Mouse (Mus musculus): ENCODE measurements at regions not wholly inside any gene's neighbourhood (a gene's known extent, or its start where the extent isn't known, plus 50 kb on each side); places are given as distances from the start of the nearest gene placed in this dataset.

GRCm38 (mm10) chr13:112194991-112195390, 93.3 kb upstream of the Ankrd55 start:
- no peak for ATAC-seq (ENCODE audit: extremely low read depth, insufficient number of reproducible peaks, low FRiP score, poor library complexity, severe bottlenecking)
- no peak for DNase-seq (ENCODE audit: low spot score)

DNA sequence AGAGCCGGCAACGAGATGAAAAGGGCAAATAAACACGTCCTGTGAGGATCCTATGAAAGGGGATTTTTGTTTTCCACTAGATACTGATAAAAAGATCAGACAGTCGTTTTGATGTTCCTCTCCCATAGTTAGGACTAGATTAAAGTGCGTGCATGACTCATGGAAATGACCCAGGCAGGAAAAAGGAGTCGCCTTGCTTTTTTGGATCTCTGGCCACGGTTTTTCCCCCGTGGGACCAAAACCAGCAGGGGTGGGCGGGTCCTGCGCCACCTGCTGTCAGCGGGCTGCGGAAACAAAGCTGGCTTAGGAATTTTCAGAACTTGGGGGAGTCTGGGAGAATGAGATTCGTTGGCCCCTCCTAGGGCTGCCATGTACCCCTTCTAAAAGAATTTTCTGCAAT, 91.5 kb upstream of the Ankrd55 start:
- Histone ChIP-seq H3K9me3 (replicated peaks) (no peaks in the 10 kb centered on the region), H3K36me3 (replicated peaks) (no peaks in the 10 kb centered on the region), H3K4me3 (ENCODE audit: low read depth, low read length) (no peak overlapping the region), H3K4me1 (ENCODE audit: insufficient read depth, low read depth, low read length) (no peaks in the 10 kb centered on the region), H3K27me3 (ENCODE audit: insufficient read depth, low read length) (peaks cover 5% of the 10 kb centered on the region)
- TF ChIP-seq CTCF (IDR thresholded peaks at IDR 0.05; ENCODE audit: low read depth, low read length) (no peak), GATA2 (IDR thresholded peaks at IDR 0.05; ENCODE audit: borderline replicate concordance, low read depth, low read length) (no peak), GATA1 (IDR thresholded peaks at IDR 0.05; ENCODE audit: borderline replicate concordance, low read length) (no peak), TAL1 (conservative IDR thresholded peaks at IDR 0.05; ENCODE audit: low read depth, low read length) (no peak), POLR2AphosphoS5 (IDR thresholded peaks at IDR 0.05; ENCODE audit: insufficient replicate concordance, low read depth, low read length) (no peak)
- no peak for DNase-seq (ENCODE audit: low spot score)
- ATAC-seq (ENCODE audit: extremely low read depth, insufficient number of reproducible peaks, low FRiP score, poor library complexity, severe bottlenecking): no peak

More at GRCm38 (mm10) chr13:112194991-112195390, 93.3 kb upstream of the Ankrd55 start:
- H3K27me3 ChIP-seq (ENCODE audit: insufficient read depth, low read length): peaks cover 7% of the 10 kb centered on the region
- H3K4me1 ChIP-seq (ENCODE audit: insufficient read depth, low read depth, low read length): no peaks in the 10 kb centered on the region
- TF ChIP-seq GATA1 (IDR thresholded peaks at IDR 0.05; ENCODE audit: borderline replicate concordance, low read length): no peak
- no peak for TF ChIP-seq GATA2 (IDR thresholded peaks at IDR 0.05; ENCODE audit: borderline replicate concordance, low read depth, low read length)
- no peak for TF ChIP-seq TAL1 (conservative IDR thresholded peaks at IDR 0.05; ENCODE audit: low read depth, low read length)
- TF ChIP-seq CTCF (IDR thresholded peaks at IDR 0.05; ENCODE audit: low read depth, low read length): no peak
- no peak for TF ChIP-seq POLR2AphosphoS5 (IDR thresholded peaks at IDR 0.05; ENCODE audit: insufficient replicate concordance, low read depth, low read length)
- no peaks in the 10 kb centered on the region for H3K36me3 ChIP-seq (replicated peaks)
- H3K4me3 ChIP-seq (ENCODE audit: low read depth, low read length): no peak overlapping the region
- H3K9me3 ChIP-seq (replicated peaks): no peaks in the 10 kb centered on the region

DNA sequence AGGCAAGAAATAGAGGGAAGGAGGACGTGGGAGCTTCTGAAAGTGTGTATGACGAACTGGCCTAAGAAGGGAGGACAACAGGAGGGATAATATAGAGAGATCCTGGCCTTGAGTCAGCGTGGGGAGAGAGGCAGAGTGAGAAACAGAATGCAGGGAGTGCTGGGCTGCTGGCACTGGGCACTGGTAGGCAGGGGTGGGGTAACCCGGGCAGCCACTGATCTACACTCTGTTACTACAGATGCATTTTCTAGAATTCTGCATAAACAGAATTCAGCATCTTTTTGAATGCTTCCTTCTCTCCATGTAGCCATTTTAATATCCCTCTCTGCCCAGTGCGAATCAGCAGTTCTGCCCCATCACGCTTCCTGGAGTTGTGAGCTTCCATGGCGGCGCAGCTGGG, 84.5 kb upstream of the Ankrd55 start:
- ATAC-seq (ENCODE audit: extremely low read depth, insufficient number of reproducible peaks, low FRiP score, poor library complexity, severe bottlenecking): no peak
- TF ChIP-seq TAL1 (conservative IDR thresholded peaks at IDR 0.05; ENCODE audit: low read depth, low read length) (no peak), POLR2AphosphoS5 (IDR thresholded peaks at IDR 0.05; ENCODE audit: insufficient replicate concordance, low read depth, low read length) (no peak), GATA1 (IDR thresholded peaks at IDR 0.05; ENCODE audit: borderline replicate concordance, low read length) (no peak), CTCF (IDR thresholded peaks at IDR 0.05; ENCODE audit: low read depth, low read length) (no peak), GATA2 (IDR thresholded peaks at IDR 0.05; ENCODE audit: borderline replicate concordance, low read depth, low read length) (no peak)
- Histone ChIP-seq H3K4me3 (ENCODE audit: low read depth, low read length) (no peak overlapping the region), H3K9me3 (replicated peaks) (no peaks in the 10 kb centered on the region), H3K27me3 (ENCODE audit: insufficient read depth, low read length) (0 out of 2 replicates have a peak, but pooled peaks cover 10% of the 10 kb centered on the region), H3K36me3 (replicated peaks) (no peaks in the 10 kb centered on the region), H3K4me1 (ENCODE audit: insufficient read depth, low read depth, low read length) (no peaks in the 10 kb centered on the region)
- DNase-seq (ENCODE audit: low spot score): no peak

- Histone ChIP-seq H3K36me3 (replicated peaks) (no peaks in the 10 kb centered on the region), H3K9me3 (replicated peaks) (no peaks in the 10 kb centered on the region), H3K4me3 (ENCODE audit: low read depth, low read length) (no peak overlapping the region), H3K4me1 (ENCODE audit: insufficient read depth, low read depth, low read length) (no peaks in the 10 kb centered on the region), H3K27me3 (ENCODE audit: insufficient read depth, low read length) (0 out of 2 replicates have a peak, but pooled peaks cover 10% of the 10 kb centered on the region)
- TF ChIP-seq CTCF (IDR thresholded peaks at IDR 0.05; ENCODE audit: low read depth, low read length) (no peak), POLR2AphosphoS5 (IDR thresholded peaks at IDR 0.05; ENCODE audit: insufficient replicate concordance, low read depth, low read length) (no peak), GATA2 (IDR thresholded peaks at IDR 0.05; ENCODE audit: borderline replicate concordance, low read depth, low read length) (no peak)
- no peak for ATAC-seq (ENCODE audit: extremely low read depth, insufficient number of reproducible peaks, low FRiP score, poor library complexity, severe bottlenecking)
- DNase-seq (ENCODE audit: low spot score): no peak
These were observed 84.0 kb upstream of the Ankrd55 start for GRCm38 (mm10) chr13:112204204-112204603.

GRCm38 (mm10) chr13:112204813-112205212, 83.4 kb upstream of the Ankrd55 start:
- no peak for DNase-seq (ENCODE audit: low spot score)
- H3K9me3 ChIP-seq (replicated peaks): no peaks in the 10 kb centered on the region
- ATAC-seq (ENCODE audit: extremely low read depth, insufficient number of reproducible peaks, low FRiP score, poor library complexity, severe bottlenecking): no peak
- no peak for TF ChIP-seq POLR2AphosphoS5 (IDR thresholded peaks at IDR 0.05; ENCODE audit: insufficient replicate concordance, low read depth, low read length)
- TF ChIP-seq TAL1 (conservative IDR thresholded peaks at IDR 0.05; ENCODE audit: low read depth, low read length): no peak
- H3K27me3 ChIP-seq (ENCODE audit: insufficient read depth, low read length): peaks cover 11% of the 10 kb centered on the region; the same call in 1 of the 2 replicates
- H3K36me3 ChIP-seq (replicated peaks): no peaks in the 10 kb centered on the region
- no peaks in the 10 kb centered on the region for H3K4me1 ChIP-seq (ENCODE audit: insufficient read depth, low read depth, low read length)
- H3K4me3 ChIP-seq (ENCODE audit: low read depth, low read length): no peak overlapping the region

DNA sequence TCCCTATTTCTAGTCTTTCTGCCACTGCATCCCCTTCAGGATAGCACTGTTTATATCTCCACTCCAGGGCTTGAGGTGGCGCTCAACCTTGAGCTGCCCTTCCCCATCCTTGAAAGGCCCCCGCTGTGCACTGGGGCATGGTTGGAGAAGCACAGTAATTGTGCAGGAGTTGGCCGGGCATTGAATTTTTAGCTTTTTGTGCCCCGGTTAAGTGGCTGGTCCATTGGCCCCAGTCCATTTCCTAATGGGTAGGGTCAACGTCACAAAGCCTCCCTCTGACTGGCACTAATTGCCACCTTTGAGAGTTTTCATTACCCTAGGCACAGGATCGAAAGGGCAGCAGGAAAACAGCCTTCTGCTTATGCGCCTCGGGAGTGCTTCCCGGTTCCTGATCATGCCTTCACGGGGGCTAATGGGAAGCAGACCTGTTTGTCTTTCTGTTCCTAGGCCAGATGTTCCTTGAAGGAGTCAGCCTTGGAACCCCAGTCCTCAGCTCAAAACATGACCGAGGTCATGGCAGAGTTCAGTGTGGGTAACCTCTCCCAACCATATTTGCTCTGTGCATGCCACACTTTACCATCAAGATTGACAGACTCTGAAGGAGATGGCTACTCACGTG, 80.5 kb upstream of the Ankrd55 start:
- TF ChIP-seq TAL1 (conservative IDR thresholded peaks at IDR 0.05; ENCODE audit: low read depth, low read length): no peak
- TF ChIP-seq GATA1 (IDR thresholded peaks at IDR 0.05; ENCODE audit: borderline replicate concordance, low read length): no peak
- no peak for TF ChIP-seq CTCF (IDR thresholded peaks at IDR 0.05; ENCODE audit: low read depth, low read length)
- no peak for TF ChIP-seq POLR2AphosphoS5 (IDR thresholded peaks at IDR 0.05; ENCODE audit: insufficient replicate concordance, low read depth, low read length)
- TF ChIP-seq GATA2 (IDR thresholded peaks at IDR 0.05; ENCODE audit: borderline replicate concordance, low read depth, low read length): no peak
- no peak overlapping the region for H3K4me3 ChIP-seq (ENCODE audit: low read depth, low read length)
- H3K4me1 ChIP-seq (ENCODE audit: insufficient read depth, low read depth, low read length): no peaks in the 10 kb centered on the region
- H3K36me3 ChIP-seq (replicated peaks): no peaks in the 10 kb centered on the region
- ATAC-seq (ENCODE audit: extremely low read depth, insufficient number of reproducible peaks, low FRiP score, poor library complexity, severe bottlenecking) (no peak), DNase-seq (ENCODE audit: low spot score) (no peak)
- H3K9me3 ChIP-seq (replicated peaks): no peaks in the 10 kb centered on the region
- peaks cover 13% of the 10 kb centered on the region for H3K27me3 ChIP-seq (ENCODE audit: insufficient read depth, low read length)

All from G1E (cell line).